Mouse (Mus musculus): ENCODE data around the gene Dennd5b. TPM values are rescaled to one million over a fixed set of nuclear protein-coding genes. Genes with fewer than 3 reads are reported as not detected.
A peak's percentile ranks its signal among the peaks of the same experiment; 100 is the strongest.

Dennd5b gene
- polyA plus RNA-seq, 2 experiments: 2.3 to 3.1 TPM

DNA sequence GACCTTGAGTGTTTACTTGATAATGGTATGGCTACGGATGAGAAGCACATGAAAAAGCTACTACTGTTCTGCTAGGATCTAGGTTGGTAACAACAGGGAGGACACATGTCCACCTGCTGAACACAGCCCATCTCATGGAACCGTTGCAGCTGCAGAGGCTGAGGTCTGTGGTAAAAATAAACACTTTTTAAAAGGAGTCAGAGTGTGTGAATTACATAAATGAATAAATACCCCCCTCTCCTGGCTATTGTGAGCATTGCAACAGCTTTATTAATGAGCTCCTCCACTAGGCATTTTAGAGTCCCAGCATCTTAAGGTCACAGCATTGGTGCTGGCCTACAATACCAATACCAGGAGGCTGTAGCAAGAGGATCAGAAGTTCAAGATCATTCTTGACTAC, 18.4 kb upstream of the Dennd5b start:
- WGBS (ENCODE audit: insufficient replicate concordance): 28% methylated on average over 2 of the region's 2 CpGs
- H3K27ac ChIP-seq: no peak overlapping the region
- peak in 1 of 3 experiments; percentile 44 for DNase-seq (ENCODE audit: low read depth in 3 of 3, low spot score in 3 of 3)
- H3K4me3 ChIP-seq (ENCODE audit: insufficient read depth in 1 of 2, low read depth in 2 of 2, low read length in 2 of 2): no peak overlapping the region
- H3K36me3 ChIP-seq (replicated peaks; ENCODE audit: control insufficient read depth, insufficient read depth, low read depth): no peaks in the 10 kb centered on the region
- no peak overlapping the region for H3K9ac ChIP-seq (replicated peaks)
- peaks cover 0 to 4% of the 10 kb centered on the region in 2 experiments; a peak in 2 of 4 replicates for H3K4me1 ChIP-seq (replicated peaks; ENCODE audit: control insufficient read depth in 2 of 2, insufficient read depth in 2 of 2, low read length in 1 of 2)
- no peak overlapping the region for H3K4me2 ChIP-seq (ENCODE audit: low read depth)
- TF ChIP-seq EP300 (IDR thresholded peaks at IDR 0.05; ENCODE audit: low read depth) (no peak), CTCF (IDR thresholded peaks at IDR 0.05; ENCODE audit: low read depth) (peak; percentile 60)
- ATAC-seq (ENCODE audit: insufficient read depth): no peak
- H3K9me3 ChIP-seq (ENCODE audit: control insufficient read depth, low read length): no peaks in the 10 kb centered on the region
- no peaks in the 10 kb centered on the region for H3K27me3 ChIP-seq (ENCODE audit: control insufficient read depth, insufficient read depth, low read length)

- no peak overlapping the region for H3K27ac ChIP-seq
- H3K4me3 ChIP-seq (ENCODE audit: insufficient read depth in 1 of 2, low read depth in 2 of 2, low read length in 2 of 2): no peak overlapping the region
- no peaks in the 10 kb centered on the region for H3K36me3 ChIP-seq (replicated peaks; ENCODE audit: control insufficient read depth, insufficient read depth, low read depth)
- H3K9me3 ChIP-seq (ENCODE audit: control insufficient read depth, low read length): no peaks in the 10 kb centered on the region
- DNase-seq (ENCODE audit: low read depth in 3 of 3, low spot score in 3 of 3) (no peak), ATAC-seq (ENCODE audit: insufficient read depth) (peak; percentile 65)
- H3K4me1 ChIP-seq (replicated peaks; ENCODE audit: control insufficient read depth in 2 of 2, insufficient read depth in 2 of 2, low read length in 1 of 2): peaks cover 0 to 4% of the 10 kb centered on the region in 2 experiments; a peak in 2 of 4 replicates
- no peak for TF ChIP-seq CTCF (IDR thresholded peaks at IDR 0.05; ENCODE audit: low read depth)
- no peak for TF ChIP-seq EP300 (IDR thresholded peaks at IDR 0.05; ENCODE audit: low read depth)
- no peak overlapping the region for H3K9ac ChIP-seq (replicated peaks)
- no peaks in the 10 kb centered on the region for H3K27me3 ChIP-seq (ENCODE audit: control insufficient read depth, insufficient read depth, low read length)
- H3K4me2 ChIP-seq (ENCODE audit: low read depth): no peak overlapping the region
- 60% methylated on average over 2 of the region's 2 CpGs for WGBS (ENCODE audit: insufficient replicate concordance)
Observed at GRCm38 (mm10) chr6:149118935-149119334, 17.5 kb upstream of the Dennd5b start.

DNA sequence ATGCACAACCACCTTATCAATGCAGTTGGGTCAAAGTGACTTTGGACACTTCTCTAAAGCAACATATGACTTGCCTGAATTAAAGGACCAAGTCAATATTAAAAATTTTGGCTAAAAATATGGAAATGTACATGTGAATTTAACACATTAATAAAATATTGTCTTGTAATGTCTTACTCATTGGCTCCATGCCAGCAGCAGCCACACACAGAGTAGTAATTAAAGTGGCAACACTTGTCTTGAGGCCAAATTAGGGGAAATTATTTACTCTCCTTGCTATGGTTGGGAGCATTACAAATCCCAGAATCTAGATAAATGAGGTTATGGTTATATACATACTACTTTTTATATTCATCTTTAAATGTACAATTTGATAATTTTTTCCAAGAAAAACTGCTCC, 15.5 kb upstream of the Dennd5b start:
- peaks cover 0 to 4% of the 10 kb centered on the region in 2 experiments; a peak in 2 of 4 replicates for H3K4me1 ChIP-seq (replicated peaks; ENCODE audit: control insufficient read depth in 2 of 2, insufficient read depth in 2 of 2, low read length in 1 of 2)
- H3K27ac ChIP-seq: no peak overlapping the region
- ATAC-seq (ENCODE audit: insufficient read depth) (no peak), DNase-seq (ENCODE audit: low read depth in 3 of 3, low spot score in 3 of 3) (no peak)
- no peaks in the 10 kb centered on the region for H3K27me3 ChIP-seq (ENCODE audit: control insufficient read depth, insufficient read depth, low read length)
- H3K4me2 ChIP-seq (ENCODE audit: low read depth): no peak overlapping the region
- TF ChIP-seq CTCF (IDR thresholded peaks at IDR 0.05; ENCODE audit: low read depth) (no peak), EP300 (IDR thresholded peaks at IDR 0.05; ENCODE audit: low read depth) (no peak)
- no peak overlapping the region for H3K9ac ChIP-seq (replicated peaks)
- H3K4me3 ChIP-seq (ENCODE audit: insufficient read depth in 1 of 2, low read depth in 2 of 2, low read length in 2 of 2): no peak overlapping the region
- H3K9me3 ChIP-seq (ENCODE audit: control insufficient read depth, low read length): no peaks in the 10 kb centered on the region
- H3K36me3 ChIP-seq (replicated peaks; ENCODE audit: control insufficient read depth, insufficient read depth, low read depth): no peaks in the 10 kb centered on the region

DNA sequence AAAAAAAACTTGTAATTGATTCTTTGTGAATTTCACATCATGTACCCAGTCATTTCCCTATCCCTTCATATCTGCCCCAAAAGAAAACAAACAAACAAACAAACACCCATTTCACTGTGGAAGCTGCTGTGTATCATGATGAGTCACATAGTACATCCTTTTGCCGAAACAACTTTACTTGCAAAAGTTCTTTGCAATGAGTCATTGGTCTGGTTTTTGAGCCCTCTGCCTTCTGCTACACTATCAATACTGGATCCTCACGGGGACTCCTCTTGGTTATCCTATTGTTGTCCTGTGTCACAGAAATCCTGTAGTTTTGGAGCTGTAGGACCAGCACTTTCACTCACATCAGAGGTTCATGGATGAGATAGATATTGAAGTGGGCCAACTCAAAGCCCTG, 7.4 kb upstream of the Dennd5b start:
- Histone ChIP-seq H3K9me3 (ENCODE audit: control insufficient read depth, low read length) (no peaks in the 10 kb centered on the region), H3K9ac (replicated peaks) (no peak overlapping the region), H3K4me1 (replicated peaks; ENCODE audit: control insufficient read depth in 2 of 2, insufficient read depth in 2 of 2, low read length in 1 of 2) (no peaks in the 10 kb centered on the region), H3K27me3 (ENCODE audit: control insufficient read depth, insufficient read depth, low read length) (no peaks in the 10 kb centered on the region), H3K36me3 (replicated peaks; ENCODE audit: control insufficient read depth, insufficient read depth, low read depth) (no peaks in the 10 kb centered on the region), H3K4me3 (ENCODE audit: insufficient read depth in 1 of 2, low read depth in 2 of 2, low read length in 2 of 2) (no peak overlapping the region), H3K27ac (no peak overlapping the region), H3K4me2 (ENCODE audit: low read depth) (no peak overlapping the region)
- no peak for DNase-seq (ENCODE audit: low read depth in 3 of 3, low spot score in 3 of 3)
- no peak for ATAC-seq (ENCODE audit: insufficient read depth)
- WGBS (ENCODE audit: insufficient replicate concordance): 45% methylated on average over 2 of the region's 2 CpGs
- TF ChIP-seq EP300 (IDR thresholded peaks at IDR 0.05; ENCODE audit: low read depth): no peak
- TF ChIP-seq CTCF (IDR thresholded peaks at IDR 0.05; ENCODE audit: low read depth): no peak

- no peaks in the 10 kb centered on the region for H3K9me3 ChIP-seq (ENCODE audit: control insufficient read depth, low read length)
- no peak overlapping the region for H3K4me3 ChIP-seq (ENCODE audit: insufficient read depth in 1 of 2, low read depth in 2 of 2, low read length in 2 of 2)
- no peak overlapping the region for H3K4me2 ChIP-seq (ENCODE audit: low read depth)
- DNase-seq (ENCODE audit: low read depth in 3 of 3, low spot score in 3 of 3) (no peak), ATAC-seq (ENCODE audit: insufficient read depth) (no peak)
- H3K27me3 ChIP-seq (ENCODE audit: control insufficient read depth, insufficient read depth, low read length): peaks cover 3% of the 10 kb centered on the region
- 47% methylated on average over 3 of the region's 3 CpGs for WGBS (ENCODE audit: insufficient replicate concordance)
- no peak overlapping the region for H3K9ac ChIP-seq (replicated peaks)
- no peaks in the 10 kb centered on the region for H3K36me3 ChIP-seq (replicated peaks; ENCODE audit: control insufficient read depth, insufficient read depth, low read depth)
- no peak for TF ChIP-seq EP300 (IDR thresholded peaks at IDR 0.05; ENCODE audit: low read depth)
- no peak for TF ChIP-seq CTCF (IDR thresholded peaks at IDR 0.05; ENCODE audit: low read depth)
- H3K4me1 ChIP-seq (replicated peaks; ENCODE audit: control insufficient read depth in 2 of 2, insufficient read depth in 2 of 2, low read length in 1 of 2): no peaks in the 10 kb centered on the region
- H3K27ac ChIP-seq: no peak overlapping the region
Observed at GRCm38 (mm10) chr6:149107615-149108014, 6.1 kb upstream of the Dennd5b start.

All from liver, embryonic 14.5 days (tissue).